Mouse (Mus musculus): Measurements from ENCODE around the gene Cul1. TPM values are rescaled to one million over a fixed set of nuclear protein-coding genes. Genes with fewer than 3 reads are reported as not detected.

The Cul1 gene
- polyA plus RNA-seq, 1 experiment, result 114 TPM

DNA sequence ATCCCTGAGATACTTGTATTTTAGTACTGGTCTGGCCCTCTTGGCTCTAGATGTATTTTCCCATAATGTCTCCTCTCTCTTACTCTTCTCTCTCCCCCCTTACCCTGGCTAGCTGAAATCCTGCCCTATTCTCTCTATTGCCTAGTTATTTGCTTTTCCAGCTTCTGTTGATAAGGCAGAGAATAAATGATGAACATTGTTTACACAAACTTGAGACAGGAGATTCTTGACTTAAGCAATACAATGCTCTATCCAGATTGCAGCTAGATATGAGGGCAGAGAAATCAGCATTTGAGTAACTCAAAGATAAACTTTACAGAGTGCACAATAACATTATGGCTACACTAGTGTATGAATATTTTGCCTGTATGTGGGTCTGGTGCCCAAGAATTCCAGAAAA is 16.6 kb downstream of the Cul1 start:
- DNase-seq (ENCODE audit: extremely low spot score in 1 of 2, low spot score in 1 of 2), result no peak

DNA sequence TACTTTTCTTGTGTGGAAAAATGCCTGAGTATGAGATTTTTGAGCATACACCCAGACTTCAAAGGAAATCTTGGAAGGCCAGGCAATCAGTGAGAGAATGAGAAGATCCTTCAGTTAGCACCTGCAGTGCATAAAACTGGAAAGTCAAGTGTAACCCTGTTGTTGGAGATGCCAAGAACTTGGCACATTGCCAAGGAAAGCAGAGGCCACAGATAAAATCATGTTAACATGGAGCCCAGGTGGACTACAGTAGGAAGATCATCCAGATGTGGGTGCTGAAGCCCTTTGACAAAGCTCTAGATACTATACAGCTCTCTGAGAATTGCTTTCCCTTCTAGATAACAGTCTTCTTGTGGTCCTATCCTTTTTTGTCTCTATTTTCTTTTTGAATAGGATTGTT is 19.2 kb downstream of the Cul1 start:
- no peak for DNase-seq (ENCODE audit: extremely low spot score in 1 of 2, low spot score in 1 of 2)

DNA sequence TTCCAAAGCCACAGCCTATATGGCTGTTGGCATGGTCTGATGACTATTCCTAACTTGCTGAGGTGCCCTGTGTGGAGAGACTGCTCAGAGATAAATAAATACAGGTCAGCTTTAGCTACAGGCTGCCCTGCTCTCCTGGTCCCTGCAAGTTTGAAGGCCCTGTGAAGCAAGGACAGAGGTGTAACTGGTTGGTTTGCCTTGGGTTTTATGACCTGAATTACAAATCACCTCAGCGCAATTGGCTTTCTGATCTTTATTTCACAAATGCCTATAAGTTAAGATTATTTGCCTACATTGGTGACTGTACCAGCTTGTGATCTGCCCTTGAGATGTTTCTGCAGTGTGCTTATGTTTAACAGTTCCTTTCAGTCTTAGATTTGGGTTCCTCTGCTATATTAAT is 28.8 kb downstream of the Cul1 start:
- DNase-seq (ENCODE audit: extremely low spot score in 1 of 2, low spot score in 1 of 2), result no peak

- DNase-seq (ENCODE audit: extremely low spot score in 1 of 2, low spot score in 1 of 2), result no peak
Observed at GRCm38 (mm10) chr6:47494562-47494961, 41.4 kb downstream of the Cul1 start.

DNA sequence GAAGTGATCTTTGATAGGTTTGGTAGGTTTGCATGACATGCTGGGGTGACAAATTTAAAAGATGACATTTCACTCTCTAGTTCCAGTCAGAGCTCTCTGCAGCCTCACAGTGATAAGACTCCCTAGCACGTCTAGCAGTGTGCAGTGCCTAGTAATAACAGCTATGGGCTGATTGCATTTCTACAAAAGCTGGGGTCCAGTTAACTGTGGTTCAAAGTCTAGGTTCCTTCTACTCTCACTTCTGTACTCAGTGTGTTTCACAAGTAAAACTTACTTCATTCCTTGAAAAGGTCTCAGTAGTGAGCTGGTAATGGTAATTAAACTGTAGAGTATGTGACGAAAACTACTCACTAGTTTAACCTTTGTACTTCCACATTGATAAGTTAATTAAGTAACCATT is 66.8 kb downstream of the Cul1 start:
- no peak for DNase-seq (ENCODE audit: extremely low spot score in 1 of 2, low spot score in 1 of 2)

- no peak for DNase-seq (ENCODE audit: extremely low spot score in 1 of 2, low spot score in 1 of 2)
Observed at GRCm38 (mm10) chr6:47522431-47522830, 69.2 kb downstream of the Cul1 start.

GRCm38 (mm10) chr6:47525041-47525440 is 71.8 kb downstream of the Cul1 start:
- no peak for DNase-seq (ENCODE audit: extremely low spot score in 1 of 2, low spot score in 1 of 2)

- DNase-seq (ENCODE audit: extremely low spot score in 1 of 2, low spot score in 1 of 2), result no peak
Observed at GRCm38 (mm10) chr6:47526446-47526845, 73.2 kb downstream of the Cul1 start.

GRCm38 (mm10) chr6:47527129-47527528 is 73.9 kb downstream of the Cul1 start:
- DNase-seq (ENCODE audit: extremely low spot score in 1 of 2, low spot score in 1 of 2), result no peak

- DNase-seq (ENCODE audit: extremely low spot score in 1 of 2, low spot score in 1 of 2), result no peak
Observed at GRCm38 (mm10) chr6:47527655-47528054, 74.5 kb downstream of the Cul1 start.

- no peak for DNase-seq (ENCODE audit: extremely low spot score in 1 of 2, low spot score in 1 of 2)
Observed at GRCm38 (mm10) chr6:47532547-47532946, 79.3 kb downstream of the Cul1 start.

GRCm38 (mm10) chr6:47535333-47535732 is 82.1 kb downstream of the Cul1 start:
- DNase-seq (ENCODE audit: extremely low spot score in 1 of 2, low spot score in 1 of 2), result peak in 1 of 2 experiments; percentile 16

DNA sequence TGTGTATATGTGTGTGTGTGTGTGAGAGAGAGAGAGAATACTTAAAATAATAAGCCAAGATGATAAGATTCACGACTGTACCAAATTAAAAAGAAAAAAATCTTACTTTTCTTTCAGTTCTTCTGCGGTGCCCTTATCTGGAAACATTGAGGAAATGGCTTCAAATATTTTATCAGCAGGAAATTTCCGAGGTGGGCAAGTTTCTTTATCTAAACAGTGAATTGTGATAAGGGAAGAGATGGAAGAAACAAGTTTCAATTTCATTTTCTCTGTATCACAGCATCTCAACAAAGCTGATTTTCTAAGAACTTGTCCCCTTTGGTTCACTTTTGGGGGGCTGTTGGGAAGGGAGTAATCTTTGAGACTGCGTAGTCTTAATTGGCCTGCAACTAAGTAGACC is 99.1 kb downstream of the Cul1 start:
- no peak for DNase-seq (ENCODE audit: extremely low spot score in 1 of 2, low spot score in 1 of 2)

DNA sequence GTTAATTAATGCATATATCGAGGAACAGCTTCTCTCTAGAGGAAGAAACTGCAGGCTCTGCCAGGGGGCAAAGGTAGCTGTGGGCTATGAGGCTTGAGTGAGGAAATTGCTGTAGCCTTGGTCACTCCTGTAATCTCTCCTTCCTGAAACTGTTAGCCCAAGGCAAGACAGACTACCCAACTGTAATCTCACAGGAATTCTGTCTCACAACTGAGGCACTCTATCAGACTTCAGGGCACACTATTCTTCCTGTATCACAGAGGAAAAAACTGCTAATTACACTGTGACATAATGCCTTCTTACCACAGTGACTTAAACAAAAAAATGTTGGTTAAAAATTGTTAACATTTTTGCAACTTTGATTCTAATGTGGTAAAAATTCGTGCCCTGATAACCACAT is 106.1 kb downstream of the Cul1 start:
- no peak for DNase-seq (ENCODE audit: extremely low spot score in 1 of 2, low spot score in 1 of 2)

- no peak for DNase-seq (ENCODE audit: extremely low spot score in 1 of 2, low spot score in 1 of 2)
Observed at GRCm38 (mm10) chr6:47560407-47560806, 107.2 kb downstream of the Cul1 start.

GRCm38 (mm10) chr6:47560846-47561245 is 107.6 kb downstream of the Cul1 start:
- DNase-seq (ENCODE audit: extremely low spot score in 1 of 2, low spot score in 1 of 2), result no peak

GRCm38 (mm10) chr6:47561426-47561825 is 108.2 kb downstream of the Cul1 start:
- peak in 1 of 2 experiments; percentile 5 for DNase-seq (ENCODE audit: extremely low spot score in 1 of 2, low spot score in 1 of 2)

- no peak for DNase-seq (ENCODE audit: extremely low spot score in 1 of 2, low spot score in 1 of 2)
Observed at GRCm38 (mm10) chr6:47565326-47566035, 112.3 kb downstream of the Cul1 start.

DNA sequence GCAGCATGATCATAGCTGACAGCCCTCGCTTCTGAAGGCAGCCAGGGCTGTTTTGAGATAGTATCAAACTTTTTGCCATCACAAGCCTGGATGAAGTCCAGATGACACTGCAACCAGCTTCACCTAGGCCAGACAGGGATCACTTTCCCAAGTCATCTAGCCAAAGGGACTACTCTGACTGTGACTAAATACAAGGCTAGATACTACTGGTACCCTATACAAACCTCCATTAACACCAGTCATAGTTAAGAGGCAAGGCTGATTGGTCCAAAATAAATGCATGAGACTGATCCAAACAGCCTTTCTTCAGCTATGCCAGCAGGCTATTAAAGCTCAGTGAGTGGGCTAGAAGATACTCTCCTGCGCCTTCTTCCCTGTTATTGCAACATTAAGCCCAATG is 119.7 kb downstream of the Cul1 start:
- DNase-seq (ENCODE audit: extremely low spot score in 1 of 2, low spot score in 1 of 2), result no peak

All from frontal cortex, adult 2 months (tissue).